Mouse (Mus musculus): ENCODE measurements around the gene Lrfn1. TPM values are rescaled to one million over a fixed set of nuclear protein-coding genes. Genes with fewer than 3 reads are reported as not detected.
A peak's percentile ranks its signal among the peaks of the same experiment; 100 is the strongest.

The Lrfn1 gene
- total and polyA plus RNA-seq, 3 experiments: 0.68 to 1.3 (median 0.73) TPM

DNA sequence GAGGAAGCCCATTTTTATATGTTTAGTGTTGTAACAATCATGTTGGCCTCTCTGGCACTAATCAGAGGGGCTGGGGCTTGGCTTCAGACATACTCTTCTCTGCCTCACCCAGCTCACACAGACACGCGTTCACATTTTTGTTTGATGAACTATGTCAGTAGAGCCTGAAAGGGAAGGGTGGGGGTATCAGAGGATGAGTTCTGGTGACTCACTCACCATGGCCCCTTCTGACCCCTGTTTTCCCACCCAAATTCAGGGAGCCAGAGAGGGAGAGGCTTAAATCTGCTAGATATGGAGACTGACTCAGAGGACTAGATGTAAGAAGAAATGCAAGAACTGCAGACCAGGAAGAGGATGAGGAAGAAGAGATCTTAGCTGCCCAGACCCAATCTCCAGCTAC is 32.4 kb upstream of the Lrfn1 start:
- Histone ChIP-seq H3K27me3 (ENCODE audit: control insufficient read depth, insufficient read depth, low read length) (no peaks in the 10 kb centered on the region), H3K4me1 (ENCODE audit: control insufficient read depth, insufficient read depth, low read length) (peaks cover 8% of the 10 kb centered on the region), H3K9ac (ENCODE audit: low read depth, low read length) (no peak overlapping the region), H3K27ac (no peak overlapping the region), H3K79me2 (replicated peaks; ENCODE audit: control insufficient read depth, insufficient read depth, low read length) (no peaks in the 10 kb centered on the region; the same call in none of the 2 replicates), H3K4me3 (no peak overlapping the region), H3K36me3 (ENCODE audit: control insufficient read depth, insufficient read depth, low read length) (peaks cover 10% of the 10 kb centered on the region)
- 66% methylated on average over 2 of the region's 2 CpGs for WGBS
- no peak for DNase-seq
- no peak for TF ChIP-seq POLR2A (IDR thresholded peaks at IDR 0.05; ENCODE audit: insufficient read depth, low read depth, low read length)
- no peak for TF ChIP-seq EP300 (IDR thresholded peaks at IDR 0.05; ENCODE audit: insufficient read depth, low read depth, low read length)
- no peak for TF ChIP-seq CTCF (IDR thresholded peaks at IDR 0.05)
- intact Hi-C loops (cut with DNase I): no loop called here

DNA sequence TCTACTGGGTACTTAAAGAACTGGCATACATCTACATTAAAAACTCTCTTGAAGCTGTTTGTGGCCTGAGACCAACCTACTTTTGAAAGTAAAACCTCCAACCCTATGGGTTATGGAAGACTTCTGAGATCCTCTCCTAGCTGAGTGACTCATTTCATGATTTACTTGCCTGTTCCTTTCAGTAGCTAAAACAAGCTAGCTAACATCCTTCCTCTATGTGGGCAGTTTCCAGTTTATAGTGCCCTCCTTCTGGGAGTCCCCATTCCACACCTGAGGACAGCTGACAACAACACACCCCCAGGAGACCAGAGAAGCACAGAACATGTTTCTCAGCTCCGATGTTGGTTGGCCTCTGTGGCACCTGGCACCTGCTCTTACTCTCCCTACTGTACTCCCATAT is 28.8 kb upstream of the Lrfn1 start:
- H3K27me3 ChIP-seq (ENCODE audit: control insufficient read depth, insufficient read depth, low read length): no peaks in the 10 kb centered on the region
- peaks cover 13% of the 10 kb centered on the region for H3K4me1 ChIP-seq (ENCODE audit: control insufficient read depth, insufficient read depth, low read length)
- no peak overlapping the region for H3K27ac ChIP-seq
- no peak for TF ChIP-seq CTCF (IDR thresholded peaks at IDR 0.05)
- TF ChIP-seq EP300 (IDR thresholded peaks at IDR 0.05; ENCODE audit: insufficient read depth, low read depth, low read length): no peak
- no peak for TF ChIP-seq POLR2A (IDR thresholded peaks at IDR 0.05; ENCODE audit: insufficient read depth, low read depth, low read length)
- no peak overlapping the region for H3K9ac ChIP-seq (ENCODE audit: low read depth, low read length)
- peaks cover 19% of the 10 kb centered on the region for H3K36me3 ChIP-seq (ENCODE audit: control insufficient read depth, insufficient read depth, low read length)
- DNase-seq: no peak
- WGBS: 90% methylated on average over 1 of the region's 1 CpGs
- H3K79me2 ChIP-seq (replicated peaks; ENCODE audit: control insufficient read depth, insufficient read depth, low read length): peaks cover 3% of the 10 kb centered on the region
- no peak overlapping the region for H3K4me3 ChIP-seq
- intact Hi-C loops (cut with DNase I): no loop called here

DNA sequence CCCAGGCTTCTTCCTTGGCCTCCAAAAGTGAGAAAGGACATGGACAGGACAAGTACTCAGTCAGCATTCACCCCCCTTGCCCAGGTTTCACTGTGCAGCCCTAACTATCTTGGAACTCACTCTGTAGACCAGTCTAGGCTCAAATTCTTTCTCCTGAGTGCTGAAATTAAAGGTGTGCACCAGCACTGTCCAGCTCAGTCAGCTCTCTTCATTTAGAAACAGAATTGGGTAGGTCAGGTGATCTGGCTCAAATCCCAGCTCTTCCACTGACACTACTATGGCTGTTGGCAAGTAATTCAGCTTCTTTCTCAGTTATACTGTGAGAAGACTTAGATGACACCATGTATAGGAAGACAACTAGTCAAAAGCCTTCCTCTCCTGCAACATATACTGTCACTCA is 24.0 kb upstream of the Lrfn1 start:
- Histone ChIP-seq H3K36me3 (ENCODE audit: control insufficient read depth, insufficient read depth, low read length) (peaks cover 37% of the 10 kb centered on the region), H3K9ac (ENCODE audit: low read depth, low read length) (no peak overlapping the region), H3K27ac (peak overlapping the region; percentile 27), H3K4me1 (ENCODE audit: control insufficient read depth, insufficient read depth, low read length) (peaks cover 8% of the 10 kb centered on the region), H3K27me3 (ENCODE audit: control insufficient read depth, insufficient read depth, low read length) (no peaks in the 10 kb centered on the region), H3K4me3 (no peak overlapping the region), H3K79me2 (replicated peaks; ENCODE audit: control insufficient read depth, insufficient read depth, low read length) (peaks cover 5% of the 10 kb centered on the region)
- intact Hi-C loops (cut with DNase I): no loop called here
- DNase-seq: no peak
- no peak for TF ChIP-seq EP300 (IDR thresholded peaks at IDR 0.05; ENCODE audit: insufficient read depth, low read depth, low read length)
- TF ChIP-seq CTCF (IDR thresholded peaks at IDR 0.05): no peak
- TF ChIP-seq POLR2A (IDR thresholded peaks at IDR 0.05; ENCODE audit: insufficient read depth, low read depth, low read length): no peak

DNA sequence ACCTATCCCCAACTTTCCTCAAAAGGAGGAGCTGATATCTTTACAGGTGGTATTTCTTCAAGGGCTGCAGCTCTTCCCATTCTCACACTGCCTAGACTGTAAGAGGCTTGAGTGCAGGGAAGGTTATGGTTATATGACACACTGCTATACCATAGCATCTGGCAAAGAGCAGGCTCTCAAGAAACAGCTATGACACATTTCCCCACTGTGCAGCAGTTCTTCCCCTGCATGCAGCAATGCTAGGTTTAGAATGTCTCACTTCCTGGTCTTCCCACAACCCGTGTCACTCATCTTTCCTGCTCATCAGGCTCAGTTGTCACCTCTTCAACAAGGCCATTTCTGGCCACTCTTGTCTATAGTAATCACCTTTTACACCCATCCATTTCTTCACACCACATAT is 21.3 kb upstream of the Lrfn1 start:
- H3K4me3 ChIP-seq: no peak overlapping the region
- TF ChIP-seq CTCF (IDR thresholded peaks at IDR 0.05) (no peak), EP300 (IDR thresholded peaks at IDR 0.05; ENCODE audit: insufficient read depth, low read depth, low read length) (no peak), POLR2A (IDR thresholded peaks at IDR 0.05; ENCODE audit: insufficient read depth, low read depth, low read length) (no peak)
- no peak for DNase-seq
- H3K79me2 ChIP-seq (replicated peaks; ENCODE audit: control insufficient read depth, insufficient read depth, low read length): peaks cover 7% of the 10 kb centered on the region
- 11% methylated on average over 1 of the region's 1 CpGs for WGBS
- H3K4me1 ChIP-seq (ENCODE audit: control insufficient read depth, insufficient read depth, low read length): peaks cover 10% of the 10 kb centered on the region
- no peak overlapping the region for H3K9ac ChIP-seq (ENCODE audit: low read depth, low read length)
- intact Hi-C loops (cut with DNase I): no loop called here
- H3K36me3 ChIP-seq (ENCODE audit: control insufficient read depth, insufficient read depth, low read length): peaks cover 54% of the 10 kb centered on the region
- no peak overlapping the region for H3K27ac ChIP-seq
- H3K27me3 ChIP-seq (ENCODE audit: control insufficient read depth, insufficient read depth, low read length): no peaks in the 10 kb centered on the region

DNA sequence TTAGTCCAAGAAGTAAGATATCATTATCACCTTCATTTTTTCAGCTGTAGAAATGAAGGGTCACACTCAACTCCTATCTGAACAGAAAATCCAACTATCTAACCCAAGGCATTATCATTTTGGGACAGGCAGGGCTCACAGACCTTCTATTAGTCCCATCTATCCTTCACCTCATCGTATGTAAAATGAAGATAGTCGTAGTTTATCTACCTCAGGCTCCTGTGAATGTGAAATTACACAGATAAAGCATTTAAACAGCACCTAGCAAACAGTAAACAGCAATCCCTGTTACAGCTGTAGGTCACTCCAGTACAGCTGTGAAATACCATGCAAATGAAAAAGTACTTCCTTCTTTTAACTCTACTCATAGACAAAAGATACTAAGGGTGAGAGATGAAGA is 19.5 kb upstream of the Lrfn1 start:
- no peak for TF ChIP-seq EP300 (IDR thresholded peaks at IDR 0.05; ENCODE audit: insufficient read depth, low read depth, low read length)
- no peak for DNase-seq
- no peak overlapping the region for H3K9ac ChIP-seq (ENCODE audit: low read depth, low read length)
- intact Hi-C loops (cut with DNase I): no loop called here
- H3K36me3 ChIP-seq (ENCODE audit: control insufficient read depth, insufficient read depth, low read length): peaks cover 49% of the 10 kb centered on the region
- H3K4me3 ChIP-seq: no peak overlapping the region
- peaks cover 5% of the 10 kb centered on the region for H3K4me1 ChIP-seq (ENCODE audit: control insufficient read depth, insufficient read depth, low read length)
- H3K79me2 ChIP-seq (replicated peaks; ENCODE audit: control insufficient read depth, insufficient read depth, low read length): peaks cover 8% of the 10 kb centered on the region
- H3K27me3 ChIP-seq (ENCODE audit: control insufficient read depth, insufficient read depth, low read length): no peaks in the 10 kb centered on the region
- WGBS: 65% methylated on average over 2 of the region's 2 CpGs
- peak overlapping the region; percentile 67 for H3K27ac ChIP-seq

DNA sequence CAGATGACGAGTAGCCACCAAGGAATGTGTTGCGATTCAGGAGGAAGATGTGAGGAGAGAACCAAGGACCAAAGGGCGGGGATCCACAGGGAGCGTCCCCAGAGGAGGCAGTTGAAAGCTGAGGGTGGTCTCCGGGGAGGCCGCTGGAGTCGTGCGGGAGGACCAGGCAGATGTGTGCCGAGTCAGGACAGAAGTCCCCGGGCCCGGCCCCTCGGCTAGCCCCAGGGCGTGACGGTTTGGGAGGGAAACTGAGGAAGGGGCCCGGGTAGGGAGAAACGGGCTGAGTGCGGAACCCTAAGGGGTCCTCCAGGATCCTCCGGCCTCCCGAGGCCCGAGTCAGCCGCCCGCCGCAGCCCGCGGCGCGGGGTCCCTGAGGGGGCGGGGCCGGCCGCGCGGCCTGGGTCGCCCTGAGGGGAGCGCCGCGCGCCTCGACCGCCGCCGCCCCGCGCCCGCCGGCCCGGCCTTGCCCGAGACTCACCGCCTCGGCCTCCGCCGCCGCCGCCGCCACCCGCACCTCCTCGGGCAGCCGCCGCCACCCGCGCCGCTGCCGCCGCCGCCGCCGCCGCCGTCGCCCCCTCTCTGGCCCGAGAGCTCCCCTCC is 16.0 kb upstream of the Lrfn1 start:
- intact Hi-C loops (cut with DNase I): loop anchor here (2.0 kb wide), 1 partner anchor 41 kb away; no protein-coding TSS in a partner anchor

More for the DNA sequence above, 16.0 kb upstream of the Lrfn1 start:
- Histone ChIP-seq H3K4me1 (ENCODE audit: control insufficient read depth, insufficient read depth, low read length) (peaks cover 3% of the 10 kb centered on the region), H3K36me3 (ENCODE audit: control insufficient read depth, insufficient read depth, low read length) (peaks cover 37% of the 10 kb centered on the region), H3K9ac (ENCODE audit: low read depth, low read length) (peak overlapping the region; percentile 83), H3K27me3 (ENCODE audit: control insufficient read depth, insufficient read depth, low read length) (no peaks in the 10 kb centered on the region), H3K79me2 (replicated peaks; ENCODE audit: control insufficient read depth, insufficient read depth, low read length) (peaks cover 6% of the 10 kb centered on the region), H3K27ac (peak overlapping the region; percentile 70), H3K4me3 (peak overlapping the region; percentile 61)
- DNase-seq: peak in 1 of 2 experiments; percentile 56
- 8% methylated on average over 68 of the region's 70 CpGs for WGBS
- TF ChIP-seq POLR2A (IDR thresholded peaks at IDR 0.05; ENCODE audit: insufficient read depth, low read depth, low read length) (no peak), CTCF (IDR thresholded peaks at IDR 0.05) (no peak), EP300 (IDR thresholded peaks at IDR 0.05; ENCODE audit: insufficient read depth, low read depth, low read length) (no peak)

Measured in heart, adult 2 months (tissue).